Comparison of ENCODE assay signal across 8 mouse cellular contexts in genomic region chr13:98891443-98891842, GRCm38 (mm10). TPM values are rescaled to one million over a fixed set of nuclear protein-coding genes. Genes with fewer than 3 reads are reported as not detected.
A peak's percentile ranks its signal among the peaks of the same experiment; 100 is the strongest.
DNase-seq lines count a peak whose midpoint lies in the region; ATAC-seq and TF ChIP-seq lines count a peak whose summit lies in the region.

No protein-coding gene starts in this region.

- H3K79me2 ChIP-seq in MEL (ENCODE audit: control insufficient read depth, insufficient read depth, low read length, poor library complexity): peaks cover 47% of the 10 kb centered on the region

- intact Hi-C loops in heart, postnatal 25 days (cut with DNase I): loop anchor here (2.0 kb wide), 1 partner anchor 33 kb away; no protein-coding TSS in a partner anchor
- intact Hi-C loops in left cerebral cortex, postnatal 25 days (cut with DNase I): loop anchor here (2.0 to 5.0 kb wide), 2 partner anchors 33 to 201 kb away; no protein-coding TSS in a partner anchor

- peaks cover 19% of the 10 kb centered on the region for H3K36me3 ChIP-seq in heart, embryonic 12.5 days
- H3K36me3 ChIP-seq in MEL (ENCODE audit: control insufficient read depth in 1 of 2, insufficient read depth in 2 of 2, low read length in 2 of 2): peaks cover 17 to 32% of the 10 kb centered on the region in 2 experiments
- peaks cover 14% of the 10 kb centered on the region for H3K36me3 ChIP-seq in hindbrain, embryonic 12.5 days
- H3K36me3 ChIP-seq in midbrain, embryonic 11.5 days (ENCODE audit: control insufficient read depth, insufficient read depth, low read length): peaks cover 3% of the 10 kb centered on the region; the same call in 1 of the 2 replicates

- 27% methylated on average over 8 of the region's 8 CpGs for WGBS in heart, embryonic 12.5 days
- WGBS in hindbrain, embryonic 12.5 days: 29% methylated on average over 8 of the region's 8 CpGs
- WGBS in midbrain, embryonic 11.5 days: 39% methylated on average over 8 of the region's 8 CpGs

- no peak for DNase-seq in heart, postnatal 25 days (ENCODE audit: low spot score)
- DNase-seq in MEL (ENCODE audit: low read depth, low spot score): peak; percentile 42
- DNase-seq in midbrain, embryonic 11.5 days (ENCODE audit: low spot score, missing footprints): no peak
- DNase-seq in adrenal gland, adult 18-20 months (ENCODE audit: low spot score in 2 of 2): no peak
- no peak for DNase-seq in left cerebral cortex, postnatal 25 days (ENCODE audit: low spot score in 2 of 2)
- no peak for DNase-seq in urinary bladder, postnatal 36 days (ENCODE audit: low spot score in 2 of 2)

- H3K4me1 ChIP-seq in heart, embryonic 12.5 days (replicated peaks): peaks cover 38% of the 10 kb centered on the region
- peaks cover 16 to 17% of the 10 kb centered on the region in 2 experiments for H3K4me1 ChIP-seq in MEL (ENCODE audit: control insufficient read depth in 1 of 2, insufficient read depth in 2 of 2, low read length in 2 of 2)
- peaks cover 41% of the 10 kb centered on the region for H3K4me1 ChIP-seq in hindbrain, embryonic 12.5 days
- H3K4me1 ChIP-seq in midbrain, embryonic 11.5 days (ENCODE audit: control insufficient read depth, insufficient read depth, low read length): peaks cover 17% of the 10 kb centered on the region; the same call in 1 of the 2 replicates

- H3K9ac ChIP-seq in heart, embryonic 12.5 days: 0 out of 2 replicates have a peak overlapping the region, but pooled peaks have one; percentile 14
- H3K9ac ChIP-seq in MEL (ENCODE audit: control insufficient read depth, low read depth, low read length, poor library complexity, severe bottlenecking): peak overlapping the region; percentile 97
- H3K9ac ChIP-seq in hindbrain, embryonic 12.5 days: peak overlapping the region; percentile 88; the same call in 1 of the 2 replicates
- no peak overlapping the region for H3K9ac ChIP-seq in midbrain, embryonic 11.5 days (ENCODE audit: low read length)

- TF ChIP-seq EP300 in MEL (IDR thresholded peaks at IDR 0.05; ENCODE audit: low read depth in 1 of 2, low read length in 2 of 2): no peak

- ATAC-seq in heart, embryonic 12.5 days (ENCODE audit: insufficient number of reproducible peaks, low FRiP score): no peak
- ATAC-seq in hindbrain, embryonic 12.5 days (ENCODE audit: low FRiP score): no peak
- ATAC-seq in midbrain, embryonic 11.5 days (ENCODE audit: low FRiP score): no peak

- H3K4me2 ChIP-seq in heart, embryonic 12.5 days: peak overlapping the region; percentile 52
- H3K4me2 ChIP-seq in hindbrain, embryonic 12.5 days (replicated peaks): peak overlapping the region; percentile 93
- H3K4me2 ChIP-seq in midbrain, embryonic 11.5 days: peak overlapping the region; percentile 91

- H3K27me3 ChIP-seq in heart, embryonic 12.5 days (replicated peaks): no peaks in the 10 kb centered on the region
- H3K27me3 ChIP-seq in MEL (ENCODE audit: control insufficient read depth in 1 of 2, insufficient read depth in 2 of 2, low read length in 2 of 2): no peaks in the 10 kb centered on the region
- H3K27me3 ChIP-seq in hindbrain, embryonic 12.5 days: no peaks in the 10 kb centered on the region
- H3K27me3 ChIP-seq in midbrain, embryonic 11.5 days (ENCODE audit: control insufficient read depth, insufficient read depth, low read length): no peaks in the 10 kb centered on the region

- H3K4me3 ChIP-seq in heart, embryonic 12.5 days: peak overlapping the region; percentile 5; the same call in 1 of the 2 replicates
- H3K4me3 ChIP-seq in MEL (ENCODE audit: control insufficient read depth in 1 of 2, insufficient read depth in 1 of 2, low read depth in 2 of 2, low read length in 2 of 2): peak overlapping the region in 1 of 2 experiments; percentile 54; a peak in 3 of 4 replicates
- peak overlapping the region; percentile 82; the same call in 1 of the 2 replicates for H3K4me3 ChIP-seq in hindbrain, embryonic 12.5 days
- no peak overlapping the region for H3K4me3 ChIP-seq in midbrain, embryonic 11.5 days (ENCODE audit: low read depth, low read length)

- TF ChIP-seq CTCF in MEL (IDR thresholded peaks at IDR 0.05 in 2 of 3, conservative IDR thresholded peaks at IDR 0.05 in 1 of 3; ENCODE audit: control insufficient read depth in 1 of 3, insufficient read depth in 1 of 3, low read depth in 2 of 3, low read length in 3 of 3, poor library complexity in 1 of 3, severe bottlenecking in 1 of 3): no peak

- H3K27ac ChIP-seq in heart, embryonic 12.5 days (ENCODE audit: poor library complexity, severe bottlenecking): no peak overlapping the region
- H3K27ac ChIP-seq in MEL (ENCODE audit: control insufficient read depth, low read depth, low read length): no peak overlapping the region
- H3K27ac ChIP-seq in hindbrain, embryonic 12.5 days: no peak overlapping the region
- H3K27ac ChIP-seq in midbrain, embryonic 11.5 days (ENCODE audit: low read depth, low read length): no peak overlapping the region

- TF ChIP-seq POLR2A in MEL (IDR thresholded peaks at IDR 0.05; ENCODE audit: control insufficient read depth in 1 of 2, insufficient read depth in 1 of 2, low read depth in 1 of 2, low read length in 2 of 2, poor library complexity in 1 of 2): no peak

- TF ChIP-seq RAD21 in MEL (IDR thresholded peaks at IDR 0.05; ENCODE audit: low read depth, low read length): no peak

- no peaks in the 10 kb centered on the region for H3K9me3 ChIP-seq in heart, embryonic 12.5 days (replicated peaks)
- H3K9me3 ChIP-seq in MEL (replicated peaks; ENCODE audit: insufficient read depth, low read length): no peaks in the 10 kb centered on the region
- no peaks in the 10 kb centered on the region for H3K9me3 ChIP-seq in hindbrain, embryonic 12.5 days (replicated peaks)
- H3K9me3 ChIP-seq in midbrain, embryonic 11.5 days (ENCODE audit: control insufficient read depth, low read length): no peaks in the 10 kb centered on the region

TF ChIP-seq in MEL, 35 proteins besides CTCF, POLR2A, EP300 and RAD21:
- TF ChIP-seq HCFC1 (IDR thresholded peaks at IDR 0.05; ENCODE audit: low read depth, low read length) (no peak), CHD2 (IDR thresholded peaks at IDR 0.05; ENCODE audit: low read length) (no peak), USF1 (IDR thresholded peaks at IDR 0.05; ENCODE audit: low read depth, low read length) (no peak), ETS1 (IDR thresholded peaks at IDR 0.05; ENCODE audit: low read depth, low read length) (no peak), MYB (IDR thresholded peaks at IDR 0.05; ENCODE audit: low read depth, low read length) (no peak), MYC (IDR thresholded peaks at IDR 0.05; ENCODE audit: low read depth, low read length) (no peak), ELF1 (IDR thresholded peaks at IDR 0.05; ENCODE audit: low read depth, low read length) (no peak), RCOR1 (IDR thresholded peaks at IDR 0.05; ENCODE audit: low read depth, low read length) (no peak), ZNF384 (IDR thresholded peaks at IDR 0.05; ENCODE audit: low read depth, low read length) (no peak), JUND (IDR thresholded peaks at IDR 0.05; ENCODE audit: low read depth, low read length) (no peak), GABPA (IDR thresholded peaks at IDR 0.05; ENCODE audit: low read depth, low read length) (no peak), MXI1 (IDR thresholded peaks at IDR 0.05; ENCODE audit: low read depth, low read length) (no peak), CHD1 (IDR thresholded peaks at IDR 0.05; ENCODE audit: low read depth, low read length) (no peak), MAZ (IDR thresholded peaks at IDR 0.05; ENCODE audit: low read depth, low read length) (no peak)
TF ChIP-seq in MEL: peak in this region for 0.

RNA-seq across cellular contexts. Expression of gene Tnpo1, which starts 34.7 kb away (rescaled TPM):
- 54.1 and 58.0 TPM in 2 replicates for polyA plus RNA-seq in heart, embryonic 12.5 days (2016; fragmentation: Nextera tagmentation; extraction: Ambion mirVana)
- total RNA-seq in heart, postnatal 25 days (2021): 10 to 100 TPM; 73.0 to 73.3 TPM
- total RNA-seq in MEL (2012; rRNA removed): 123 and 131 TPM in 2 replicates
- 10 to 100 TPM; 48.0 to 89.6 TPM for polyA plus RNA-seq in MEL (2012; ENCODE audit: insufficient read depth in 1 of 2, insufficient read length in 2 of 2, low read depth in 1 of 2, low replicate concordance in 2 of 2, missing spikeins in 1 of 2)
- 87.7 and 90.5 TPM in 2 replicates for polyA plus RNA-seq in hindbrain, embryonic 12.5 days (2016; fragmentation: Nextera tagmentation; extraction: Ambion mirVana)
- 63.1 and 70.5 TPM in 2 replicates for polyA plus RNA-seq in midbrain, embryonic 11.5 days (2014; fragmentation: Nextera tagmentation; extraction: Ambion mirVana)
- 100 to 1,000 TPM; 103 to 135 TPM for total RNA-seq in adrenal gland, adult 18-20 months (2021)
- 10 to 100 TPM; 52.9 to 69.1 TPM for total RNA-seq in left cerebral cortex, postnatal 25 days (2021)
